Mouse (Mus musculus): ENCODE results near the gene Slc30a1. TPM values are rescaled to one million over a fixed set of nuclear protein-coding genes. Genes with fewer than 3 reads are reported as not detected.

The Slc30a1 gene
- polyA plus RNA-seq, 1 experiment from 2014 or later = 1.8 TPM

- no peaks in the 10 kb centered on the region for H3K9me3 ChIP-seq
- no peaks in the 10 kb centered on the region for H3K36me3 ChIP-seq
- no peak overlapping the region for H3K4me3 ChIP-seq (replicated peaks)
- WGBS = 56% methylated on average over 4 of the region's 4 CpGs
- H3K9ac ChIP-seq (replicated peaks) = no peak overlapping the region
- no peak for ATAC-seq
- 0 out of 2 replicates have a peak, but pooled peaks cover 9% of the 10 kb centered on the region for H3K4me1 ChIP-seq (replicated peaks)
- H3K27ac ChIP-seq = no peak overlapping the region
- no peak overlapping the region for H3K4me2 ChIP-seq (replicated peaks)
- no peaks in the 10 kb centered on the region for H3K27me3 ChIP-seq
Observed at GRCm38 (mm10) chr1:191878518-191878921, 28.0 kb upstream of the Slc30a1 start.

DNA sequence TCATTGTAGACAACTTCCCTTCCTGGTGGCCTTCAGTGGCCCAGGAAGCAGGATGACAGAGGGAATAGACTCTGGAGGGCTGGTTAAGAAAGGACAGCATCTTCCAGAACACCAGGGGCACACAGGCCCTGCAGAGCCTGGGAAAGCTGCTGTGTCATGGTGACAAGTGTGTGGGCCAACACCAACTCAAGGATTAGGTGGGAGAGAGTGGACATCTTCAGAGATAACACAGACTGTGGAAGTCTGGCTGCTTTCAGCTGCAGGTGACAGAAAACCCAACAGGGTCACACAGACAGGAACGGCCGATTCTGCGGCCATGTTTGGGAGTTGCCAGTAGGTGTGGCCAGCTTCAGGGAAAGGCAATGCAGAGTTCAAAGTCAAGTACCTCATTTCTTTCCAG lies 26.3 kb upstream of the Slc30a1 start:
- no peak overlapping the region for H3K27ac ChIP-seq
- no peak overlapping the region for H3K4me2 ChIP-seq (replicated peaks)
- 94% methylated on average over 3 of the region's 3 CpGs for WGBS
- no peaks in the 10 kb centered on the region for H3K36me3 ChIP-seq
- no peaks in the 10 kb centered on the region for H3K9me3 ChIP-seq
- no peaks in the 10 kb centered on the region for H3K27me3 ChIP-seq
- H3K4me3 ChIP-seq (replicated peaks) = no peak overlapping the region
- ATAC-seq = no peak
- no peak overlapping the region for H3K9ac ChIP-seq (replicated peaks)
- 0 out of 2 replicates have a peak, but pooled peaks cover 9% of the 10 kb centered on the region for H3K4me1 ChIP-seq (replicated peaks)

- WGBS = 76% methylated on average over 8 of the region's 8 CpGs
- Histone ChIP-seq H3K27ac (no peak overlapping the region), H3K36me3 (no peaks in the 10 kb centered on the region), H3K4me1 (replicated peaks) (0 out of 2 replicates have a peak, but pooled peaks cover 9% of the 10 kb centered on the region), H3K9me3 (no peaks in the 10 kb centered on the region), H3K4me2 (replicated peaks) (no peak overlapping the region), H3K4me3 (replicated peaks) (no peak overlapping the region), H3K27me3 (no peaks in the 10 kb centered on the region), H3K9ac (replicated peaks) (no peak overlapping the region)
- ATAC-seq = no peak
Observed at GRCm38 (mm10) chr1:191880921-191881609, 25.5 kb upstream of the Slc30a1 start.

DNA sequence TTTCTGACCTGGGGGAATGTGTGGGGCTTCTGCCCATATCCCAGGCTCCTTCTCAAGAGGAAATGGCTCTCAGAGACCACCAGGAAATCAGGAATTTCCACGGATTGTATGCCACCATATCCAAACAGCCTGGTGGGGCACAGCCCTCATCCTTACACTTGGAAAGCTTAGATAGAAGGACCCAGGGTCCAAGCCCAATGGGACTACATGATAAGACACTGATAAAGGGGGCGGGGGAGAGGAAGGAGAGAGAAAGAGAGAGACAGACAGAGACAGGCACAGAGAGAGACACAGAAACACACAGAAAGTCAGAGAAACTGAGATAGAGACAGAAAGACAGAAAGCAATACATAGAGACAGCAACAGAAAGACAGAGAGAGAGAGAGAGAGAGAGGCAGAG lies 24.9 kb upstream of the Slc30a1 start:
- 85% methylated on average over 2 of the region's 2 CpGs for WGBS
- no peak overlapping the region for H3K27ac ChIP-seq

GRCm38 (mm10) chr1:191882474-191883206 lies 23.9 kb upstream of the Slc30a1 start:
- no peaks in the 10 kb centered on the region for H3K27me3 ChIP-seq
- no peaks in the 10 kb centered on the region for H3K9me3 ChIP-seq
- no peak overlapping the region for H3K4me2 ChIP-seq (replicated peaks)
- ATAC-seq = no peak
- H3K36me3 ChIP-seq = no peaks in the 10 kb centered on the region
- 0 out of 2 replicates have a peak, but pooled peaks cover 9% of the 10 kb centered on the region for H3K4me1 ChIP-seq (replicated peaks)
- WGBS = 95% methylated on average over 10 of the region's 10 CpGs
- H3K4me3 ChIP-seq (replicated peaks) = no peak overlapping the region
- no peak overlapping the region for H3K9ac ChIP-seq (replicated peaks)
- H3K27ac ChIP-seq = no peak overlapping the region

More for the DNA sequence above, 24.9 kb upstream of the Slc30a1 start:
- no peak overlapping the region for H3K4me3 ChIP-seq (replicated peaks)
- no peaks in the 10 kb centered on the region for H3K36me3 ChIP-seq
- no peak overlapping the region for H3K9ac ChIP-seq (replicated peaks)
- ATAC-seq = no peak
- H3K4me2 ChIP-seq (replicated peaks) = no peak overlapping the region
- H3K9me3 ChIP-seq = no peaks in the 10 kb centered on the region
- H3K27me3 ChIP-seq = no peaks in the 10 kb centered on the region
- 0 out of 2 replicates have a peak, but pooled peaks cover 9% of the 10 kb centered on the region for H3K4me1 ChIP-seq (replicated peaks)

- Histone ChIP-seq H3K9me3 (no peaks in the 10 kb centered on the region), H3K9ac (replicated peaks) (no peak overlapping the region), H3K36me3 (no peaks in the 10 kb centered on the region), H3K4me2 (replicated peaks) (no peak overlapping the region), H3K4me3 (replicated peaks) (no peak overlapping the region), H3K27me3 (no peaks in the 10 kb centered on the region), H3K27ac (no peak overlapping the region), H3K4me1 (replicated peaks) (no peaks in the 10 kb centered on the region)
- no peak for ATAC-seq
- WGBS = 78% methylated on average over 5 of the region's 5 CpGs
Observed at GRCm38 (mm10) chr1:191883654-191884053, 22.9 kb upstream of the Slc30a1 start.

DNA sequence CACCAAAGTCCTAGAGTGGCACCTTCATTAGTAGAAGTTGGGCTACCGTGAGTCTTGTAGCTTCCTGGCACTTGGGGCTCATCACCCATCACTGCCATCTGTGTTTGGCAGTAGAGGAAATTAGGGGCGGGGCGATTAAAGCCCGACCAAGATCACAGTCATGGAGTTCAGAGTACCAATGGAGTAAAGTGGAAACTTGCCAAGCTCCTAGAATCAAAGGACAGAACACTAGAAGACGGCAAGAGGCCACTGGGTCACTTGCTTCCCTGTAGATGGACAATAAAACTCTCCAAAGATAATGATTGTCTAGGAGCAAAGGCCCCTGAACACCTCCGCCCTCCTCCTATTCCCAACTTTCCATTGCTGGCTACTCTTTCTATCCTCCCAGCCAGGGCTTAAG lies 14.7 kb upstream of the Slc30a1 start:
- no peaks in the 10 kb centered on the region for H3K36me3 ChIP-seq
- no peak overlapping the region for H3K9ac ChIP-seq (replicated peaks)
- H3K4me1 ChIP-seq (replicated peaks) = peaks cover 3% of the 10 kb centered on the region; the same call in 1 of the 2 replicates
- no peaks in the 10 kb centered on the region for H3K9me3 ChIP-seq
- H3K4me3 ChIP-seq (replicated peaks) = no peak overlapping the region
- no peaks in the 10 kb centered on the region for H3K27me3 ChIP-seq
- no peak for ATAC-seq
- H3K27ac ChIP-seq = no peak overlapping the region
- no peak overlapping the region for H3K4me2 ChIP-seq (replicated peaks)
- WGBS = 82% methylated on average over 6 of the region's 6 CpGs

DNA sequence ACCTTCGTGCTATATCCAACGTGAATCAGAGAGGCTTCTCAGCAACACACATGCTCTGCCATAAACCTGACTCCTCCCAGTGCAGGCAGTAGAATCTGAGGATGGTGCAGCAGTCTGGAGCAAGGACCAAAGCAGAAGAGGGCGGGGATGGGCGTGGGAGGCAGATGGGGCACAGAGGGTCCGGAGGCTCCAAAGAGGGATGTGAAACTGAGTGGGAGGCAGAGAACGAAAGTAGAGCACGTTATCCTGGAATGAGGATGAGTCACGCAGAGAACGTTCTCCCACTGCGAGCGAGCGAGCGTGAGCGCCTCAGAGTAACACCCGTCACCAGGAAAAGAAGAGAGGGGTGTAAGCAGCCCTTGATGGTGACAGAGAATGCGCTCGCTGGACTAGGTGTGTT lies 12.2 kb upstream of the Slc30a1 start:
- H3K9ac ChIP-seq (replicated peaks) = no peak overlapping the region
- peaks cover 3% of the 10 kb centered on the region; the same call in 1 of the 2 replicates for H3K4me1 ChIP-seq (replicated peaks)
- 88% methylated on average over 17 of the region's 17 CpGs for WGBS
- H3K4me2 ChIP-seq (replicated peaks) = no peak overlapping the region
- no peaks in the 10 kb centered on the region for H3K27me3 ChIP-seq
- no peak overlapping the region for H3K4me3 ChIP-seq (replicated peaks)
- no peaks in the 10 kb centered on the region for H3K9me3 ChIP-seq
- H3K36me3 ChIP-seq = no peaks in the 10 kb centered on the region
- H3K27ac ChIP-seq = no peak overlapping the region
- no peak for ATAC-seq

GRCm38 (mm10) chr1:191894857-191895256 lies 11.7 kb upstream of the Slc30a1 start:
- Histone ChIP-seq H3K36me3 (no peaks in the 10 kb centered on the region), H3K27me3 (no peaks in the 10 kb centered on the region), H3K4me3 (replicated peaks) (no peak overlapping the region), H3K4me1 (replicated peaks) (peaks cover 3% of the 10 kb centered on the region; the same call in 1 of the 2 replicates), H3K9me3 (no peaks in the 10 kb centered on the region), H3K4me2 (replicated peaks) (no peak overlapping the region), H3K9ac (replicated peaks) (no peak overlapping the region), H3K27ac (no peak overlapping the region)
- 93% methylated on average over 9 of the region's 9 CpGs for WGBS
- no peak for ATAC-seq

- Histone ChIP-seq H3K36me3 (no peaks in the 10 kb centered on the region), H3K4me1 (replicated peaks) (peaks cover 3% of the 10 kb centered on the region; the same call in 1 of the 2 replicates), H3K9ac (replicated peaks) (no peak overlapping the region), H3K9me3 (no peaks in the 10 kb centered on the region), H3K4me2 (replicated peaks) (no peak overlapping the region), H3K27me3 (no peaks in the 10 kb centered on the region), H3K27ac (no peak overlapping the region), H3K4me3 (replicated peaks) (no peak overlapping the region)
- ATAC-seq = no peak
- 72% methylated on average over 12 of the region's 12 CpGs for WGBS
Observed at GRCm38 (mm10) chr1:191896806-191897552, 9.6 kb upstream of the Slc30a1 start.

GRCm38 (mm10) chr1:191905637-191906533 lies 682 bp upstream of the Slc30a1 start:
- Histone ChIP-seq H3K27ac (0 out of 2 replicates have a peak overlapping the region, but pooled peaks have one; percentile 14), H3K9ac (replicated peaks) (peak overlapping the region; percentile 78), H3K4me1 (replicated peaks) (peaks cover 41% of the 10 kb centered on the region), H3K4me3 (replicated peaks) (peak overlapping the region; percentile 93), H3K36me3 (peaks cover 7% of the 10 kb centered on the region), H3K9me3 (no peaks in the 10 kb centered on the region), H3K4me2 (replicated peaks) (peak overlapping the region; percentile 90), H3K27me3 (no peaks in the 10 kb centered on the region)
- WGBS = 4% methylated on average over 35 of the region's 58 CpGs
- peak; percentile 70 for ATAC-seq
